13 mouse cellular contexts compared by ENCODE assay signal in the genomic region with DNA sequence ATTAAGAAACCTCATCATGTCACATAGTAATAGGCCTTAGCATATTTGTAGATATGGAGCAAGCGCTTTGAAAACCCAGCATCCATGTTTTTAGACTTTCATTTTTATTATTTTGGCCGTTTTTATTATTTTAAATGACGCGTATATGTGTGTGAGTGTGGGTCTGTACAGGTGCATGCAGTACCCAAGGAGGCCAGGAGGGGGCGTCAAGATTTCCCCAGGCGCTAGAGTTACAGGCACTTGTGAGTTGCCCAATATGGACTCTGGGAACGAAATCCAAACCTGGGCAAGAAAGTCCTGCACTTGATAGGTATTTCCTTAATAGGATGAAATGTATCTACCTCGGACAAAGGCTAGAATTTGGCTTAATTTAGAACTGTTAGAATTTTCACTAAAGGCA. TPM values are rescaled to one million over a fixed set of nuclear protein-coding genes. Genes with fewer than 3 reads are reported as not detected.
DNase-seq lines count a peak whose midpoint lies in the region; ATAC-seq and TF ChIP-seq lines count a peak whose summit lies in the region.
"Had no signal": no experiment of that assay in that cellular context is flagged by ENCODE, and none has a peak within 500 bp of the region (broad histone marks: within the 10 kb centered on the region; RNA-seq: fewer than 3 reads in every experiment).

No protein-coding gene starts in this region.

- no peaks in the 10 kb centered on the region; the same call in 1 of the 2 replicates for H3K4me1 ChIP-seq in lung, adult 2 months (ENCODE audit: control insufficient read depth, insufficient read depth, low read length)
- H3K4me1 ChIP-seq in E14TG2a.4 (replicated peaks; ENCODE audit: low read depth, low read length) = no peaks in the 10 kb centered on the region
- H3K4me1 ChIP-seq in limb, embryonic 10.5 days = no peaks in the 10 kb centered on the region
- no peaks in the 10 kb centered on the region for H3K4me1 ChIP-seq in embryonic facial prominence, embryonic 10.5 days
- H3K4me1 ChIP-seq: forebrain, embryonic 15.5 days; limb, embryonic 12.5 days had no signal

- TF ChIP-seq POLR2A in lung, adult 2 months (IDR thresholded peaks at IDR 0.05; ENCODE audit: borderline replicate concordance, extremely low read depth, low read depth, low read length) = no peak

- WGBS in lung, adult 2 months = 75% methylated on average over 8 of the region's 8 CpGs
- WGBS in limb, embryonic 10.5 days = 72% methylated on average over 8 of the region's 8 CpGs
- WGBS in embryonic facial prominence, embryonic 10.5 days = 76% methylated on average over 8 of the region's 8 CpGs

- intact Hi-C loops in gastrocnemius, adult 2 months (cut with DNase I) = no loop called here

- DNase-seq in gastrocnemius, adult 2 months = no peak
- no peak for DNase-seq in gastrocnemius, postnatal 10 days
- no peak for DNase-seq in lung, adult 2 months
- DNase-seq in lung, postnatal 10 days = no peak
- DNase-seq in limb, embryonic 10.5 days (ENCODE audit: low spot score) = no peak
- DNase-seq in embryonic facial prominence, embryonic 10.5 days (ENCODE audit: low spot score) = no peak
- DNase-seq: cerebellum, postnatal 25 days had no signal

- H3K36me3 ChIP-seq in E14TG2a.4 (ENCODE audit: insufficient read depth, low read length) = no peaks in the 10 kb centered on the region
- H3K36me3 ChIP-seq in limb, embryonic 10.5 days = no peaks in the 10 kb centered on the region
- H3K36me3 ChIP-seq in embryonic facial prominence, embryonic 10.5 days (replicated peaks) = no peaks in the 10 kb centered on the region
- H3K36me3 ChIP-seq: forebrain, embryonic 15.5 days; limb, embryonic 12.5 days had no signal

- H3K4me3 ChIP-seq in gastrocnemius, adult 2 months = no peak overlapping the region
- no peak overlapping the region for H3K4me3 ChIP-seq in lung, adult 2 months (replicated peaks; ENCODE audit: extremely low read depth, low read depth, low read length)
- no peak overlapping the region for H3K4me3 ChIP-seq in E14TG2a.4 (replicated peaks; ENCODE audit: low read length)
- H3K4me3 ChIP-seq in limb, embryonic 10.5 days = no peak overlapping the region
- H3K4me3 ChIP-seq in embryonic facial prominence, embryonic 10.5 days = no peak overlapping the region
- H3K4me3 ChIP-seq: forebrain, embryonic 15.5 days; limb, embryonic 12.5 days had no signal

- 0 out of 2 replicates have a peak, but pooled peaks have one; percentile 39 for ATAC-seq in erythroid progenitor cell, adult 5-6 weeks (replicated peaks; ENCODE audit: low FRiP score, poor library complexity, severe bottlenecking)
- ATAC-seq: forebrain, embryonic 15.5 days had no signal

- no peaks in the 10 kb centered on the region for H3K27me3 ChIP-seq in E14TG2a.4 (ENCODE audit: insufficient read depth, low read length)
- H3K27me3 ChIP-seq in limb, embryonic 10.5 days (ENCODE audit: low read depth, poor library complexity, severe bottlenecking) = no peaks in the 10 kb centered on the region
- H3K27me3 ChIP-seq in embryonic facial prominence, embryonic 10.5 days (replicated peaks; ENCODE audit: low read depth, poor library complexity, severe bottlenecking) = no peaks in the 10 kb centered on the region
- H3K27me3 ChIP-seq: forebrain, embryonic 15.5 days; limb, embryonic 12.5 days had no signal

- TF ChIP-seq CTCF in gastrocnemius, adult 2 months (IDR thresholded peaks at IDR 0.05) = peak; percentile 54
- TF ChIP-seq CTCF in lung, adult 2 months (IDR thresholded peaks at IDR 0.05; ENCODE audit: insufficient read depth, low read length) = peak; percentile 24; the same call in 1 of the 2 replicates
- peak; percentile 99 for TF ChIP-seq CTCF in E14TG2a.4 (conservative IDR thresholded peaks at IDR 0.05; ENCODE audit: low read length)

- no peaks in the 10 kb centered on the region for H3K9me3 ChIP-seq in E14TG2a.4 (ENCODE audit: low read length)
- H3K9me3 ChIP-seq in limb, embryonic 10.5 days (replicated peaks) = no peaks in the 10 kb centered on the region
- no peaks in the 10 kb centered on the region for H3K9me3 ChIP-seq in embryonic facial prominence, embryonic 10.5 days
- H3K9me3 ChIP-seq: forebrain, embryonic 15.5 days had no signal

- peak overlapping the region; percentile 9; the same call in 1 of the 2 replicates for H3K27ac ChIP-seq in gastrocnemius, adult 2 months
- no peak overlapping the region for H3K27ac ChIP-seq in limb, embryonic 10.5 days
- H3K27ac ChIP-seq in embryonic facial prominence, embryonic 10.5 days (replicated peaks) = no peak overlapping the region
- H3K27ac ChIP-seq: forebrain, embryonic 15.5 days; limb, embryonic 12.5 days; macrophage had no signal

RNA-seq across cellular contexts. Expression of gene Il34, which starts 30.4 kb away (rescaled TPM):
- 1 to 10 TPM; 5.2 TPM for total RNA-seq in gastrocnemius, adult 2 months (2021)
- 10 to 100 TPM; 12.3 to 14.4 TPM for total RNA-seq in gastrocnemius, postnatal 10 days (2021)
- 35.4 and 40.4 TPM in 2 replicates for polyA plus RNA-seq in lung, adult 2 months (2012; rRNA removed)
- total RNA-seq in erythroid progenitor cell, adult 5-6 weeks (2015; ENCODE audit: low replicate concordance) = 1.3 TPM in 1 of 2 replicates, not detected in the other
- total RNA-seq in erythroid progenitor cell, adult 5-6 weeks (2017; ENCODE audit: low replicate concordance) = 0.91 TPM in 1 of 2 replicates, not detected in the other
- polyA plus RNA-seq in limb, embryonic 10.5 days (2016; fragmentation: Nextera tagmentation; extraction: Ambion mirVana) = 0.15 TPM in 1 of 2 replicates, not detected in the other
- 0.24 TPM in 1 of 2 replicates, not detected in the other for polyA plus RNA-seq in embryonic facial prominence, embryonic 10.5 days (2016; fragmentation: Nextera tagmentation; extraction: Ambion mirVana)
- total RNA-seq: monocyte, adult 5-6 weeks had no signal
- polyA plus RNA-seq: macrophage had no signal

RNA-seq across cellular contexts. Expression of gene Mtss1l, which starts 54.0 kb away (rescaled TPM):
- total RNA-seq in gastrocnemius, adult 2 months (2021) = 100 to 1,000 TPM in 1 of 2 experiments, 10 to 100 TPM in 1; 85.5 to 125 TPM
- 10 to 100 TPM; 58.6 to 71.8 TPM for total RNA-seq in gastrocnemius, postnatal 10 days (2021)
- 120 and 125 TPM in 2 replicates for polyA plus RNA-seq in lung, adult 2 months (2012; rRNA removed)
- total RNA-seq in erythroid progenitor cell, adult 5-6 weeks (2015; ENCODE audit: low replicate concordance) = not detected in 2 replicates
- total RNA-seq in erythroid progenitor cell, adult 5-6 weeks (2017; ENCODE audit: low replicate concordance) = not detected in 2 replicates
- 7.8 and 8.8 TPM in 2 replicates for polyA plus RNA-seq in limb, embryonic 10.5 days (2016; fragmentation: Nextera tagmentation; extraction: Ambion mirVana)
- polyA plus RNA-seq in embryonic facial prominence, embryonic 10.5 days (2016; fragmentation: Nextera tagmentation; extraction: Ambion mirVana) = 6.6 and 7.2 TPM in 2 replicates

Comparison
In these comparisons a context has a peak if more than half of its experiments do, and no peak if none do; other contexts are left out.
1. CTCF ChIP-seq: peak in every context shown above with its lines; median percentile 99 in E14TG2a.4; 54 in gastrocnemius, adult 2 months; 24 in lung, adult 2 months.
2. RNA of gene Mtss1l, which starts 54.0 kb away (total RNA-seq): 85.5 to 125 TPM in gastrocnemius, adult 2 months and 58.6 to 71.8 TPM in gastrocnemius, postnatal 10 days; not detected in erythroid progenitor cell, adult 5-6 weeks; every median in the first group is over 10 times any median in the second.